Mouse (Mus musculus) liver, embryonic 14.5 days (tissue): ENCODE measurements at regions not wholly inside any gene's neighbourhood (a gene's known extent, or its start where the extent isn't known, plus 50 kb on each side); places are given as distances from the start of the nearest gene placed in this dataset.

Experiments
- ATAC-seq: fragments of 200-750 bp; cut with Nextera tagmentation; 2 replicates; pipeline ENCODE4 v1.8.0; 2017; ENCODE audit warnings: moderate number of reproducible peaks, mild to moderate bottlenecking, moderate library complexity; ENCODE audit not compliant: insufficient read depth
- DNase-seq, 3 experiments: peaks; one replicate each; pipeline ENCODE4 v3.0.0-alpha.2; 2012 to 2013; ENCODE audit warnings: low read depth in 3 of 3, low spot score in 3 of 3
- H3K27ac ChIP-seq: fragments of 300-500 bp; sonication (generic); 2 replicates; pipeline ENCODE4 v1.5.1; 2014; ENCODE audit warnings: moderate library complexity, mild to moderate bottlenecking, control low read depth, inconsistent platforms
- H3K27me3 ChIP-seq: fragments of 300-500 bp; sonication (generic); 2 replicates; pipeline ENCODE4 v1.6.1; 2014; ENCODE audit warnings: mild to moderate bottlenecking, low read length, moderate library complexity; ENCODE audit not compliant: control insufficient read depth, insufficient read depth
- H3K36me3 ChIP-seq: fragments of 300-500 bp; sonication (generic); replicated peaks from 2 replicates; pipeline ENCODE4 v1.6.1; 2014; ENCODE audit warnings: low read depth; ENCODE audit not compliant: control insufficient read depth, insufficient read depth
- H3K4me1 ChIP-seq, 2 experiments: fragments of 200-500 bp in 1 of 2; fragments of 300-500 bp in 1 of 2; sonication (generic) in 1 of 2; replicated peaks; 2 replicates each; pipeline ENCODE4 v1.6.1; 2012 to 2014; ENCODE audit warnings: antibody characterized with exemption in 1 of 2, inconsistent platforms in 1 of 2, low read length in 1 of 2; ENCODE audit not compliant: control insufficient read depth in 2 of 2, insufficient read depth in 2 of 2
- H3K4me2 ChIP-seq: fragments of 300-500 bp; sonication (generic); 2 replicates; pipeline ENCODE4 v1.6.1; 2014; ENCODE audit warnings: low read depth, mild to moderate bottlenecking, control low read depth, moderate library complexity
- H3K4me3 ChIP-seq, 2 experiments: fragments of 200-500 bp in 1 of 2; fragments of 300-500 bp in 1 of 2; sonication (generic) in 1 of 2; 2 replicates each; pipeline ENCODE4 v1.5.1; 2012 to 2014; ENCODE audit warnings: low read depth in 2 of 2, low read length in 2 of 2, mild to moderate bottlenecking in 2 of 2, control low read depth in 1 of 2, inconsistent platforms in 1 of 2, moderate library complexity in 1 of 2; ENCODE audit not compliant: insufficient read depth in 1 of 2
- H3K9ac ChIP-seq: fragments of 300-500 bp; sonication (generic); replicated peaks from 2 replicates; pipeline ENCODE4 v1.6.1; 2014; ENCODE audit warnings: mild to moderate bottlenecking, control low read depth, moderate library complexity
- H3K9me3 ChIP-seq: fragments of 300-500 bp; sonication (generic); 2 replicates; pipeline ENCODE4 v1.6.1; 2016; ENCODE audit warnings: low read length, mixed read lengths; ENCODE audit not compliant: control insufficient read depth
- CTCF ChIP-seq: IDR thresholded peaks from 2 replicates; pipeline ENCODE4 v1.5.1; 2016; ENCODE audit warnings: antibody characterized with exemption, low read depth, control low read depth
- EP300 ChIP-seq: IDR thresholded peaks from 2 replicates; pipeline ENCODE4 v1.6.1; 2016; ENCODE audit warnings: antibody characterized with exemption, low read depth
- WGBS: fragments of 180-500 bp; shearing (Covaris S2); extraction: QIAGEN DNeasy Blood & Tissue Kit; methylation state at CpG from one replicate; pipeline ENCODE4 v1.1.7; 2014; ENCODE audit not compliant: insufficient replicate concordance; 5-methylcytosine and 5-hydroxymethylcytosine counted together

DNA sequence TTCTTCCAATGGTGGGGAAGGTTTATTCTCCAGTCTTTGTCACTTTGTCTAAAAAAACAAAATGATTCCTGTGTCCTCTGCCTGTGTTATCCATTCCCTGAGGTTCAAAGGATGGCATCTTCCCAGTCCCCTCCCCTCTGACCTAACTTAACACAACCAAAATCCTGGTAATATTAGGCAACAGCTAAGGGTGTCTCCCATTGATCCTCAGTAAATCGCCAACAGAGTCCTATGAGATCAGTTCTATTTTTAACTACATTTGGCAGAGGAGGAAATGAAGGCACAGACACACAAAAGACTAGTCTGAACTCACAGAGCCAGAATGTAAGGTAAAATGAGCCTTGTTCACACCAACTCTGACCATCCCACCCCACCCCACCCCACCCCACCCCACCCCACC is 228.8 kb downstream of the Sp3 start:
- 14% methylated on average over 1 of the region's 1 CpGs for WGBS
- no peak overlapping the region for H3K9ac ChIP-seq
- H3K27me3 ChIP-seq, result no peaks in the 10 kb centered on the region
- peaks cover 0 to 8% of the 10 kb centered on the region in 2 experiments; a peak in 2 of 4 replicates for H3K4me1 ChIP-seq
- H3K27ac ChIP-seq, result no peak overlapping the region
- TF ChIP-seq EP300, result no peak
- TF ChIP-seq CTCF, result no peak
- no peak overlapping the region for H3K4me3 ChIP-seq
- H3K9me3 ChIP-seq, result no peaks in the 10 kb centered on the region
- no peaks in the 10 kb centered on the region for H3K36me3 ChIP-seq
- DNase-seq (no peak), ATAC-seq (no peak)
- H3K4me2 ChIP-seq, result no peak overlapping the region

GRCm38 (mm10) chr2:72752624-72753176 is 227.5 kb downstream of the Sp3 start:
- Histone ChIP-seq H3K36me3 (no peaks in the 10 kb centered on the region), H3K9me3 (no peaks in the 10 kb centered on the region), H3K4me2 (no peak overlapping the region), H3K9ac (no peak overlapping the region), H3K27me3 (no peaks in the 10 kb centered on the region), H3K27ac (no peak overlapping the region), H3K4me1 (peaks cover 0 to 8% of the 10 kb centered on the region in 2 experiments; a peak in 2 of 4 replicates), H3K4me3 (no peak overlapping the region)
- DNase-seq (peak in 1 of 3 experiments; percentile 31), ATAC-seq (no peak; the same call in 1 of the 2 replicates)
- whole genome bisulfite sequencing, result 25% methylated on average over 4 of the region's 4 CpGs
- no peak for TF ChIP-seq EP300
- no peak for TF ChIP-seq CTCF

GRCm38 (mm10) chr2:72753788-72754713 is 226.2 kb downstream of the Sp3 start:
- 56% methylated on average over 16 of the region's 16 CpGs for WGBS
- no peak overlapping the region for H3K4me2 ChIP-seq
- no peak overlapping the region for H3K27ac ChIP-seq
- H3K4me3 ChIP-seq, result no peak overlapping the region
- H3K27me3 ChIP-seq, result no peaks in the 10 kb centered on the region
- no peak overlapping the region for H3K9ac ChIP-seq
- no peaks in the 10 kb centered on the region for H3K9me3 ChIP-seq
- no peak for DNase-seq
- no peak for TF ChIP-seq CTCF
- TF ChIP-seq EP300, result no peak
- no peak for ATAC-seq
- H3K36me3 ChIP-seq, result no peaks in the 10 kb centered on the region
- peaks cover 0 to 8% of the 10 kb centered on the region in 2 experiments; a peak in 2 of 4 replicates for H3K4me1 ChIP-seq

GRCm38 (mm10) chr2:72763454-72763853 is 216.8 kb downstream of the Sp3 start:
- no peak overlapping the region for H3K4me2 ChIP-seq
- no peaks in the 10 kb centered on the region for H3K36me3 ChIP-seq
- H3K27ac ChIP-seq, result no peak overlapping the region
- DNase-seq, result no peak
- no peak overlapping the region for H3K4me3 ChIP-seq
- H3K4me1 ChIP-seq, result no peaks in the 10 kb centered on the region
- TF ChIP-seq EP300, result no peak
- no peak for TF ChIP-seq CTCF
- H3K9ac ChIP-seq, result no peak overlapping the region
- no peaks in the 10 kb centered on the region for H3K27me3 ChIP-seq
- WGBS, result 55% methylated on average over 5 of the region's 5 CpGs
- no peaks in the 10 kb centered on the region for H3K9me3 ChIP-seq
- ATAC-seq, result no peak

GRCm38 (mm10) chr2:72769030-72769630 is 211.1 kb downstream of the Sp3 start:
- Histone ChIP-seq H3K4me3 (no peak overlapping the region), H3K27ac (no peak overlapping the region), H3K9ac (no peak overlapping the region), H3K36me3 (no peaks in the 10 kb centered on the region), H3K27me3 (no peaks in the 10 kb centered on the region), H3K4me2 (no peak overlapping the region), H3K9me3 (no peaks in the 10 kb centered on the region), H3K4me1 (no peaks in the 10 kb centered on the region)
- WGBS, result 70% methylated on average over 11 of the region's 11 CpGs
- ATAC-seq, result no peak
- TF ChIP-seq EP300 (no peak), CTCF (no peak)
- DNase-seq, result no peak
